Mouse (Mus musculus) left cerebral cortex, postnatal 14 days (tissue): Measurements from ENCODE around the gene Rbbp5. TPM values are rescaled to one million over a fixed set of nuclear protein-coding genes. Genes with fewer than 3 reads are reported as not detected.
A peak's percentile ranks its signal among the peaks of the same experiment; 100 is the strongest.
"Not testable (repeated sequence)": the region's sequence is repeated elsewhere in the genome, so short reads cannot be mapped to it uniquely, and the experiment has no call there.

ENCODE experiments used
- DNase-seq, 2 experiments: peaks; one replicate each; pipeline ENCODE4 v3.0.0; 2021 to 2022; ENCODE audit warnings: low spot score in 2 of 2, mixed read lengths in 1 of 2
- intact Hi-C: fragments of 180-260 bp; cut with DNase I; formaldehyde crosslinking; loops from one replicate; pipeline ENCODE4 v1.15.1; 2025
- long read RNA-seq, 2 experiments: library from polyadenylated mRNA; stranded (forward); transcript quantifications; one replicate each; pipeline ENCODE4 v2.0.0; 2021
- total RNA-seq, 2 experiments: library from RNA; stranded (reverse); gene quantifications; 2 replicates each; pipeline ENCODE4 v1.2.3; 2021

Rbbp5 gene
- total RNA-seq: 10 to 100 TPM; 35.7 to 43.8 TPM
- long read RNA-seq, experiment 1, partial matches to known transcripts: 0 of 12 reads
- long read RNA-seq, experiment 1, other reads (novel, unspliced or antisense): 11 of 12 reads
- long read RNA-seq, experiment 2, partial matches to known transcripts: 6 of 21 reads
- long read RNA-seq, experiment 2, other reads (novel, unspliced or antisense): 11 of 21 reads

DNA sequence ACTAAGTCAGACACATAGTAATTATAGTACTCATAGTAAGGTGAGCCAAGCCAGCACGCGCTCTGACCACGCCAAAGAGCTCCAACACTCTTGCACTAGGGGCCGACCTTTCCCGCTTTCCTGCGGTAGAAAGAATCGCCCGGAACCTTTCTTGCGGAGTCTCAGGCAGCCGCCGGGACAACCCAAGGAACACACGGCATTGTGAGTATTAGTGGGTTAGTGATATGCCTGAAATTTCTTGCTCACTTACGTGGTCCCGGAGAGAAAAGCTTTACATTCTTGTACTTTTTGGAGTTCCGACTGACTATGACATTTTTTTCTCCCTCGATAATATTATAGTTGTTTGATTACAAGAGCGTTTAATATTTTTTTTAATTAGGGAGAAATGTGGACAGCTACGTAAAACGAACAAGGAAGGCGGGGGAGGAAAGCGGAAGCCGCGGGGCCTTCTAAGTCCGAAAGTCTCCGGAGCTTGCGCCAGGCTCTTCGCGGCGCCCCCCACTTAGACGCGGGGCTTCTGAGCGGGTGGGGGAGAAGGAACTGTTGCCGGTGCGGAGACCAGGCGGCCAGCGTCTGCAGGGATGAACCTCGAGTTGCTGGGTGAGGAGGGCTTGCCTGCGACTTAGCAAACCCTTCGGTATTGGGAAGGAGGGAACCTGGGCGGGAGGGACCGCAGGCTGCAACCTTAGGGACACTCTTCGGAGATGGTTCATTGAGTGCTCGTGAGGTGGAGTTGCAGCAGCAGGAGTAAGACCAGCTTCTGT lies at the start of gene Rbbp5:
Gene Rbbp5 (plus strand): TSS at position 438 of the 764 bp plus-strand sequence.
- intact Hi-C loops: loop anchor here (5.0 kb wide), 1 partner anchor 110 kb away; no protein-coding TSS in a partner anchor

DNA sequence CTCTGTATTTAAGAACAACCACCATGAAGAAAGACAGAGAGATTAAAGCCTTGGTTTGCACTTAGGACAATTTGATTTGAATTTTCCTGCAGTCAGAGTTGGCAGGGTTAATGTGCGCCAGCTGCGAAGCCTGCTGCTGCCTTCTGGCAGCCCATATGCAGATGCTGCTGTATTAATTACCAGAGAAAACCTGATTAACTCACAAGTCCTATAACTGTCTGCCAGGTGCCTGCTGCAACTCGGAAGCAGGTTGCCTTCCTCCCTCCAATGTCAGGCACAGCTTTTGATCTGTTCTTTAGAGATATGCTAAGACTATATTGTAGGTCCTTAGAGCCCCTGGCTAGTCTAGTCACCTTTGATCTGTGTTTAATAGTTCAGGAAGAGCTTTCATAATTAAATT lies 46.3 kb upstream of the Rbbp5 start:
- intact Hi-C loops: no loop called here
- DNase-seq: peak in 1 of 2 experiments; percentile 29

More for the DNA sequence above, at the start of gene Rbbp5:
- DNase-seq: peak; percentile 89

DNA sequence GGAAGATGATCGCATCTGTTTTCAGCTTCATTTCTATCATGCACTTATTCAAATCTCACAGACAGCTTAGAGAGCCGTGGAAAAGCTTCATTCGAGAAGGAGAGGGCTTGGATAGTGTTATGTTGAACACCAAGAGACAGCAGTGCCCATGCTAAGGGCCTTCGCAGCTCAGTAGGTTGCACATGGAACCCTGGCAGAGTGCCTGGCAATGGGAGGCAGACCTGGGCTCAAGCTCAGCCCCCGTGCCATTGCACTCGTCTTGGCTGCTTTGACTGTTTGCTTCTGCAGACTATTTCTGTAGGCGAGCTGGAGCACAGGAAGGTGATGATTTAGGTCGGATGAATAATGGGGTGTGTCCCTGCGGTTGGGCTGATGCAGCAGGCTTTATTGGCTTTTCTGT lies 45.4 kb upstream of the Rbbp5 start:
- DNase-seq: peak; percentile 33 to 35
- intact Hi-C loops: no loop called here

DNA sequence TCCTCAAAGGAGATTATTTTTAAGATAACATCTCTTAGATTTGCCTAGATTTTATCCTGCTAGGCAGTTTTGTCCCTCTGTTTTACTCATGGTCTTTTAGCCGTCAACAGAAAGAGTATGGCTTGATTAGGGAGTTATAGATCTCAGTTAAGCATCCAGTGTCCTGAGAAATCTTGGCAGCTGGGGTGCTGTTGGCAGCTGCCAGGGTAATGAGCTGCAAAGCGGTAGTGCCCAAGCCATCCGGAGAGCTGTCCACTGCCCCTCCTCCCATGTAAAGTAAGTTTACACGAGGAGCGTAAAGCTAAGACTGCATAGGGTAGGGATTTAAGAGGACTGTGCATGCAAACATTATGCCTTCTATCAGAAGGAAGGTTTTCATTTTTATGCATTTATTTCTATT lies 43.8 kb upstream of the Rbbp5 start:
- intact Hi-C loops: no loop called here
- DNase-seq: no peak

DNA sequence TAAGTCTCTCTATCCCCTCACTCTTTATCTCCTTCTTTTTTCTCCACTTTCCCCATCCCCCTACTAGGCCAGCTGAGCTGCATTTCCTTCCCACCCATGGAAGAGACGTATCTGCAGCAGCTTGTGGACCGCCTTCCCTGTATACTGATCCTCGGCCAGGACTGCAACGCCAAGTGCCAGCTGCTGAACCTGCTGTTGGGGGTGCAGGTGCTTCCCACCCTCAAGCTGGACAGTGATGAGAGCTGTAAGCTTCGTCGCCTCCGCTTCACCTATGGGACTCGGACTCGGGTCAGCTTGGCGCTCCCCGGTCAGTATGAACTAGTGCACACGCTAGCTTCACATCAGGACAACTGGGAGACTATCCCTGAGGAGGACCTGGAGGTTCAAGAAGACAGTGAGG lies 43.1 kb upstream of the Rbbp5 start:
- DNase-seq: no peak
- intact Hi-C loops: no loop called here

DNA sequence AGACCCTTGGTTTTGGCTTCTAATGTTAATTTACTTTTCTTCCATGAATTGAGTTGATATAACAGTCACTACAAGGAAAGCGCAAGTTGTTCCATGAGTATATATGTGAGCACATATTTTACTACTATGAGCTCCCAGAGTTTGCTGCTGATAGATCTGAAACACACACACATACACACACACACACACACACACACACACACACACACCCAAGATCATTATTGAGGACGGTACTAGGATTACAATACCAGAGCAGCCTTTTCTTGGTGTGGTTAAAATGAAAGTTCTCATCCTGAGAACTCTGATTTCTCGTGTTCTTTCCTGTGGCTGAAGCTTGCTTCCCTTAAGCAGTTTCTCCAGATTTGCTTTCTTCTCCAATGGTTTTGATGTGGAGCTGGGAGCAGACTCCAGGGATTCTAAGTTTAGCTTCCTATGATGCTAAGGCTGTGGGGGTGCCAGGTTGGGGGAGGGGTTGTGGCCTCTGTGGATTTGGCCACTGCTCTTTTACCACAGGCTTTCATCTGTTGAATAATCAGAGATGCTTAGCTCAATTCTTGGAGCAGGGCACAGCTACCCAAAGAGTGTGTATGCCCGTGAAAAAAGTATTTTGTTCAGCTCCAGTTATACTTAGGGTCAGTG lies 40.7 kb upstream of the Rbbp5 start:
- DNase-seq: no peak
- intact Hi-C loops: no loop called here

DNA sequence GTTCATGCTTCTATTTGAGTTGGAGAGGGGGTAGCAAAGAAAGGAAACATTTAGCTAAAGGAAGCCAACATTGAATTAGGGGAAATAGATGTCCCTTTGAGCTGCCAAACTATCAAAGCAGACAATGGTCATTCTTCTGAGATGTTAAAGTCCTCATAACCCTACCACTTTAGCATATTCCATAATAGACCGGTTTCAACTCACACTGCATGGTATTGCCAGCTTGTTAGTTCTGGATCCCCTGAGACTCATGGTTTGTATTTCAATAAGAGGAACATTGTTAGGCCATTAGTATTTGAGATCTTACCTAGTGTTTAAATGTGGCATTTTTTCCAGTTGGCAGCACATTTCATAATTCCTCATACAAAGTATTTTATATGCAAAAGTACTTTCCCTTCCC lies 40.2 kb upstream of the Rbbp5 start:
- intact Hi-C loops: no loop called here
- DNase-seq: no peak

DNA sequence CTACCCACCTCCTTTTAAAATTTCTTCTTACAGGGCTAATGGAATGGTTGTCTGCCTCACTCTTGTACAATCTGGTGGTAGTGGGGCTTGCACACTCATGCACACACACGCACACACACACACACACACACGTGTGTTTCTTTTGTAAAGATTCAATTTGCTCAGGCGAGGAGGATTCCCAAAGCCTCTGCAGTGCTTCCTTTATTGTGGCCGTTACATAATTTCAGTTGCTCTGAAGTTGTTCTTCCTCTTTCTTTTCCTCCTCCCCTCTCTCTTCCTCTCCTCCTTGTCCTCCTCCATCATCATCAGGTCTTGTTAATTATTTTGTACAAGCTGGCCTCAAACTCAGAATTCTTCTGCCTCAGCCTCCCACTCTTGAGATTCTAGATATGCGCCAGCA lies 39.8 kb upstream of the Rbbp5 start:
- intact Hi-C loops: no loop called here
- no peak for DNase-seq

DNA sequence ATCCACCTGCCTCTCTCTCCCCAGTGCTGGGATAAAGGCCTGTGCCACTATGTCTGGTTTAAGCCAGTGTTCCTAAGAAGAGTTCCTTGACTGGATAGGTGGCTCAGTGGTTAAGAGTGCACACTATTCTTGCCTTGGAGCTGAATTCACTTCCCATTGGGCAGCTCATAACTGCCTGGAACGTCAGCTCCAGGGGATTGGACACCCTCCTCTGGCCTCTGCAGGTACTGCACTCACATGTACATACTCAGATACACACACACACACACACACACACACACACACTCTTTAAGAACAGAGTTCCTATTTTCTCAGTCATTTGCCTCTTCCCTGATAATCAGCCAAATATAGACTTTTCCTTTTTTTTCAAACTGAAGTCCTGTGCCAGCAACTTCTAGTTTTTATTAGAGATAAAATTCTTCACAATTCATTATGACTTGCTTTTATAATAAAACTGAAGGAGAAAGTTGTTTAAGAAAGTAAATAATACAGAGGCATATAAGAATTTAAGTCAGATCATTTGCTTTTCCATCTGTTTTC lies 36.2 kb upstream of the Rbbp5 start:
- peak in 1 of 2 experiments; percentile 30 for DNase-seq
- intact Hi-C loops: no loop called here

DNA sequence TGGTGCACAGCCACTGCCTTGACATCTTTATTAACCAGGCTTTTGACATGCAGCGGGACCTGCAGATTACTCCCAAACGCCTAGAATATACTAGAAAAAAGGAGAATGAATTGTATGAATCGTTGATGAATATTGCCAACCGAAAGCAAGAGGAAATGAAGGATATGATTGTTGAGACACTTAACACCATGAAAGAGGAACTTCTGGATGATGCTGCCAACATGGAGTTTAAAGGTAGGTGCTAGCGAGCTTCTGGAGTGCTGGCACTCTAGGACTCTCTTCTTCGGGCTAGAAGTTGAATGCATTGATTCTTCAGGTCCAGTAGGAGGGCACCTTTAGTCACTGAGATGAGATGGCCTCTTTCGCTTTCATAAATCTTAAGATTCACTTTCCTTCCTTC lies 27.4 kb upstream of the Rbbp5 start:
- intact Hi-C loops: no loop called here
- no peak for DNase-seq

DNA sequence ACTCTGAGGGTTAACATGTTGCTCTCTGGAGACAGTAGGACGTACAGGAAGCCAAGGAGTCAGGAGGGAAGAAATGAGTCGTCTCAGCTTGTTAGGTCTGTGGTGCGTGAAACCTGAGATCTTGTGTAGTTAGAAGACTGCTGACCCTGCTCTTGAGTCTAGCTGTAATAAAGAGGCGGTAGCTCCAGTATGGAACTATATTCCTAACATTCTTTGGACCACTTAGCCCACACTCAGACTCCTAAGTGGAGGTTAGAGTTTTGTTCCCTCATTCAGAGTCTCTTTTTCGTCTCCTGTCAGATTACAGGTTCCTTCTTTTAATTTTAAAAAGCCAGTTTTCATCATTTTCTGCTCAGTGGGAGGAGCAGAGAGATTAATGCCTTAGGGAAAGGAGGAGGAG lies 12.5 kb upstream of the Rbbp5 start:
- DNase-seq: no peak
- intact Hi-C loops: no loop called here

DNA sequence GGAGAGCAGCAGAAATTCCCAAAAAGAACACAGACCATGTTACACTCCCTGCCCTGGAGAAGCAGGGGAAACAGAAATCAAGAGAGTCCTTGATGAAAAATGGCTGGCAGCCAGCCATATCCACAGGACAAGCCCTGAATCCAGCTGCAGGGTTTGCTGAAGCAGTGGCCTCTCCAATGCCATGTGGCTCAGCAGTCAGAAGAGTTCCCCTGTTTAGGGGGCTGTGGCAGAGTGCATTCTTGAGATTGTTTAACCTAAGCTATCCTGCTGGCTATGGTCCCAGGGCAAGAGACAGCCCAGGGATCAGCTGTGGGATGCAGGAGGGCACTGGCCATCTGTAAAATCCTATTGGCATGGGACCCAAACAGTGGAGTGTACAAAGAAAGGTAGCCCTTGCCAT lies 8.2 kb upstream of the Rbbp5 start:
- intact Hi-C loops: no loop called here

DNA sequence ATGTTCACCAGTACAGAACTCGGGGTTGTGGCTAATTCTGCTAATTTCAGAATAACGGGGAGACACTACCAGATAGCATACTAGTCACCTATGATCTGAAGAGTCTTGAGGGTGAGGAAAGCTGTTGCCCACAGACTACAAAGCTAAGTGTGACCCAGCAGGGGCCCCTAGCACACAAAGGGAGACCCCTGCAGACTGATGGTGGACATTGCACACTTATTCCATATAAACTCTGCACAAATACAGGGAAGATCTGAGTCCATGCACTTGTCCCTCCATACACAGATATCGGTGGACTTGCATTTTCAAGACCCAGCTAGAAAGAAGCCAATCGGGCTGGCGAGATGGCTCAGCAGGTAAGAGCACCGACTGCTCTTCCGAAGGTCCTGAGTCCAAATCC lies 7.6 kb upstream of the Rbbp5 start:
- intact Hi-C loops: no loop called here

More for the DNA sequence above, 8.2 kb upstream of the Rbbp5 start:
- no peak for DNase-seq

DNA sequence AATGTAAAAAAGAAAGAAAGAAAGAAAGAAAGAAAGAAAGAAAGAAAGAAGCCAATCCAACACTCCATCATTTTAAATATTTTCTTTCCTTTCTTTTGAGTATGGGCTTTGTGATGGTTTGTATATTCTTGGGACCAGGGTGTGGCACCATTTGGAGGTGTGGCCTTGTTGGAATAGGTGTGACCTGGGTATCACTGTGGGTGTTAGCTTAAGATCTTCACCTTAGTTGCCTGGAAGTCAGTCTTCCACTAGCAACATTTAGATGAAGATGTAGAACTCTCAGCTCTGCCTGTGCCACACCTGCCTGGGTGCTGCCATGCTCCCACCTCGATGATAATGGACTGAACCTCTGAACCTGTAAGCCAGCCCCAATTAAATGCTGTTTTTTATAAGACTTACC lies 7.1 kb upstream of the Rbbp5 start:
- DNase-seq, intact Hi-C loops: not testable (repeated sequence)

More for the DNA sequence above, 7.6 kb upstream of the Rbbp5 start:
- no peak for DNase-seq

DNA sequence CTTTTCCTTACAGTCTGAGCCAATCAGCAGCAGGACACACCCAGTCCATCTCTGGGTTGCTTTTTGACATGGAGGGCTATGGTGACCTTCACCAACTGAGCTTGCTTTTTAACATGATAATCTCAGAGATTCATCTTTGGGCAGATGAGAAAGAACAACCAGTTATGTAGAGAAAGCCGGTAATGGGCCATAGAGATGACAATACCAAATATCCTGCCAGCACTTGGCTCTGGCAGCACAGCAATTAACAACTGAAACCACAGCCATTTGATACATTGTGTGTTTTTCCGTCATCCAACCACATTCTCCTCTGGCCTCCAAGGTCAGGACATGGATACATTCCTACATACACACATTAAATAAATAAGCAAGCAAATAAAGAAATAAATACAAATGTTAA lies 6.1 kb upstream of the Rbbp5 start:
- DNase-seq: no peak
- intact Hi-C loops: no loop called here

DNA sequence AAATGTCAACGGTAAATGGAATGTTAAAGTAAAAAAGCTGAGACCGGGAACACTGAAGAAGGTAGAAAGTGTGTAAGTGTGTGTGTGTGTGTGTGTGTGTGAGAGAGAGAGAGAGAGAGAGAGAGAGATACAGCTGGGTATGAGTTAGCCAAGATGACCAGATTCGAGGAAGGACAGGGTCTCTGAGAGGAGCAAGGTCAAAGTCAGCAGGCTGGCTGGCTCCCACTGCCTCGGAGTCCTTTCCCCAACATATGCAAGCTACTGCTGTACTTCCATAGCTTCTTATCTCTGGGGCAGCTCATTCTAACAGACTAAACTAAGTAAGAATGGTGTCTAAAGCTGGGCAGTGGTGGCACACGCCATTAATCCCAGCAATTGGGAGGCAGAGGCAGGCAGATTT lies 5.7 kb upstream of the Rbbp5 start:
- DNase-seq: no peak
- intact Hi-C loops: no loop called here

DNA sequence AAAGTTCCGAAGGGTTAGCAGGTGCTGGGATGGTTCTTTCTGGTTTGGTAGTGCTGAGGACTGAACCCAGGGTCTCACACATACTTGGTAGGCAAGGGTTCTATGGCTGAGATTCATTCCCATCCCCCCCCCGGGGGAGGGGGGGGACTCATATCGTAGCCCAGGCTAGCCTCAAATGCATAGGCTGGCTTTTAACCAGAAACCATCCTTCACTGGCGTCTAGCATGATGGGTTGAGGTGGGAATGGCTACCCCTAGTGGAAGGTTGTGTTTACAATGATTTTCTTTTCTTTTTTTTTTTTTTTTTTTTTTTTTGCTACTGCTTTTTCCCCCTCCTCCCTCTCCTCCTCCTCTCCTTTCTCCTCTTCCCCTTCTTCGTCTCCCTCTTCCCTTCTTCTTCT lies 4.6 kb upstream of the Rbbp5 start:
- DNase-seq: no peak
- intact Hi-C loops: no loop called here

DNA sequence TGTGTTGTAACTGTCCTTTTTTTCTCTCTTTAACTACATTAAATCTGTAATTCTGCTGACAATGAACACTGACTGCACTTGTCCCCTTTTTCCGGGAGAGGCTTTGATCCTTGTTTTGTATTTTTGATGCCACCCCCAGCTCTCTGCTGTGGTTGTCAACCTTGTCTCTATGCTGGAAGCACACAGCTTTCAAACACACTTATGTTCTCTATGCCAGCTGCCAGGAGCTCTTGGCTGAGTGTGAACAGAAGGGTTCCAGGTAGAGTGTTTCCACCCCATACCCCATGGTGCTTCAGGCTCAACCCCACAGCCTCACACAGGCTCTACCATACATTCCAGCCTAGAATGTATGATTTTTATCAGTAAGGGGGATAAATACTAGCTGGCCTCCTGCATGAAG lies 2.7 kb upstream of the Rbbp5 start:
- intact Hi-C loops: no loop called here
- DNase-seq: no peak

DNA sequence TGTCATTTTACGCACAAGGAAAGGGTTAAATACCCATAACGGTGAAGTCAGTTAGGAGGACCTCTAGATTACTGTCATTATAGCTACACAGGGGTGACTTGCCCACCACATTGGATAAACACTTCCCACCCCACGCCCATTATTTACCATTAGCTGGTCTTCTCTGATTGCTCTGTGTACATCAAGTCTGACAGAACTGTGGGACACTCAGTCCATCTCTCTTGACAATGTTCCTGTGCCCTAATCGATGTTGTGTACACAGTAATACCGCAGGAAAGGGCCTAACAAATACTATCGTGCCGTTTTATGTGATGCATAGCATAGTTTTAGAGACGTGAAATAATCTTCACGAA lies 614 bp upstream of the Rbbp5 start:
- intact Hi-C loops: loop anchor here (5.0 kb wide), 1 partner anchor 109 kb away; no protein-coding TSS in a partner anchor
- DNase-seq: no peak

DNA sequence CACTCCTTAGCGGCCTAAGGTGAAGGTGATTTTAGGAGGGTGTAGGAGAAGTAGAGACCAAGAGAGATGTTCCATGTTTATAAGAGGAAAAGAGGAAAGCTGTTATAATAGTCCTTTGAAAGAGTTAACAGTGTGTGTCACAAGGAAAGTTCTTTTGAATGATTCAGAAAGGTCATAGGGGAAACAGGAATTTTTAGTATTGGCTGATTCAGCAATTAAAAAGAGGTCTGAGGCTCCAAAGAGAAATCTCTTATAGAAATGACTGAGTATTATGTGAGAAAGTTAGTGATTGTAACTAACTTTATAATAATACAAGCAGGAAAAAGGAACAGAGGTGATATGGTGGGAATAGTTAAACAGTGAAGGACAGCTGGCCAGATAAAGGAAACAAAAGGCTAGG lies 2.3 kb downstream of the Rbbp5 start:
- intact Hi-C loops: loop anchor here (5.0 kb wide), 1 partner anchor 112 kb away; no protein-coding TSS in a partner anchor
- DNase-seq: no peak
